Mouse (Mus musculus): ENCODE data around the gene H13.

GRCm38 (mm10) chr2:152622151-152622550 lies 47.1 kb upstream of the H13 start:
- TF ChIP-seq CTCF (IDR thresholded peaks at IDR 0.05; ENCODE audit: low read depth, low read length) (no peak), POLR2A (IDR thresholded peaks at IDR 0.05; ENCODE audit: borderline replicate concordance, low read depth, low read length) (no peak)
